Mouse (Mus musculus) heart, embryonic 11.5 days (tissue): ENCODE results near the gene Col17a1. TPM values are rescaled to one million over a fixed set of nuclear protein-coding genes. Genes with fewer than 3 reads are reported as not detected.

Source experiments
- ATAC-seq: fragments of 200-750 bp; cut with Nextera tagmentation; replicated peaks from 2 replicates; pipeline ENCODE4 v1.8.0; 2017; ENCODE audit warnings: moderate library complexity; ENCODE audit not compliant: insufficient number of reproducible peaks, low FRiP score, low TSS enrichment
- H3K27ac ChIP-seq: fragments of 300-500 bp; sonication (generic); 2 replicates; pipeline ENCODE4 v1.5.1; 2014; ENCODE audit warnings: mild to moderate bottlenecking, low read depth, low read length
- H3K27me3 ChIP-seq: fragments of 300-500 bp; sonication (generic); 2 replicates; pipeline ENCODE4 v1.6.1; 2014; ENCODE audit warnings: mild to moderate bottlenecking, low read length, mixed read lengths; ENCODE audit not compliant: control insufficient read depth, insufficient read depth
- H3K36me3 ChIP-seq: fragments of 300-500 bp; sonication (generic); 2 replicates; pipeline ENCODE4 v1.6.1; 2014; ENCODE audit warnings: mild to moderate bottlenecking, low read length, moderate library complexity, mixed read lengths; ENCODE audit not compliant: control insufficient read depth, insufficient read depth
- H3K4me1 ChIP-seq: fragments of 300-500 bp; sonication (generic); 2 replicates; pipeline ENCODE4 v1.6.1; 2014; ENCODE audit warnings: low read length; ENCODE audit not compliant: control insufficient read depth, insufficient read depth
- H3K4me2 ChIP-seq: fragments of 300-500 bp; sonication (generic); 2 replicates; pipeline ENCODE4 v1.6.1; 2014; ENCODE audit warnings: mild to moderate bottlenecking, moderate library complexity
- H3K4me3 ChIP-seq: fragments of 300-500 bp; sonication (generic); 2 replicates; pipeline ENCODE4 v1.5.1; 2014; ENCODE audit warnings: low read depth, low read length
- H3K9ac ChIP-seq: fragments of 300-500 bp; sonication (generic); 2 replicates; pipeline ENCODE4 v1.6.1; 2014; ENCODE audit warnings: mild to moderate bottlenecking, low read depth, low read length, moderate library complexity
- H3K9me3 ChIP-seq: fragments of 300-500 bp; sonication (generic); replicated peaks from 2 replicates; pipeline ENCODE4 v1.6.1; 2016; ENCODE audit warnings: low read length; ENCODE audit not compliant: control insufficient read depth
- WGBS: fragments of 180-500 bp; shearing (Covaris S2); extraction: QIAGEN DNeasy Blood & Tissue Kit; methylation state at CpG from one replicate; pipeline ENCODE4 v1.1.7; 2014; ENCODE audit not compliant: insufficient replicate concordance; 5-methylcytosine and 5-hydroxymethylcytosine counted together
- polyA plus RNA-seq: library from polyadenylated mRNA; unstranded; fragments of >200 nt; fragmentation: Nextera tagmentation; extraction: Ambion mirVana; gene quantifications from 2 replicates; pipeline ENCODE4 v1.2.1, GENCODE M21; 2014

The Col17a1 gene
- polyA plus RNA-seq, 1 experiment from 2014 or later, result 0.44 TPM

DNA sequence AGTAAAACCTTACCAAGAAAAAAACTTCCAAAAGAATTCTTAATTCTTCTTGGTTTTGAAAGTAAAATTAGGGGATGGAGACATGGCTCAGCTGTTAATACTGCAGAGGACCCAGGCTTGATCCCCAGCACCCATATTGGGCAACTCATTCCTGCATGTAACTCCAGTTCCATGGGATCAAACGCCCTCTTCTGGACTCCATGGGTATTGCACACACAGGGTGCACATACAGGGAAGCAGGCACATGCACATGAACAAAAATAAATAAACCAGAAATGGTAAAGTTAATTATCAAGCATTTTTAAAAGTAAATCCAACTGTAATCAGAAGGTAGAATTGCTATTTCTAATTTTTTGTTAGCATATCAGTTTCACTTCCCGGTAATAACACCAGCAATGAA is 24.2 kb upstream of the Col17a1 start:
- Histone ChIP-seq H3K9me3 (0 out of 2 replicates have a peak, but pooled peaks cover 2% of the 10 kb centered on the region), H3K4me3 (no peak overlapping the region), H3K4me2 (no peak overlapping the region), H3K9ac (no peak overlapping the region), H3K27me3 (no peaks in the 10 kb centered on the region), H3K36me3 (no peaks in the 10 kb centered on the region), H3K4me1 (no peaks in the 10 kb centered on the region), H3K27ac (no peak overlapping the region)
- WGBS, result 56% methylated on average over 2 of the region's 2 CpGs
- ATAC-seq, result no peak

DNA sequence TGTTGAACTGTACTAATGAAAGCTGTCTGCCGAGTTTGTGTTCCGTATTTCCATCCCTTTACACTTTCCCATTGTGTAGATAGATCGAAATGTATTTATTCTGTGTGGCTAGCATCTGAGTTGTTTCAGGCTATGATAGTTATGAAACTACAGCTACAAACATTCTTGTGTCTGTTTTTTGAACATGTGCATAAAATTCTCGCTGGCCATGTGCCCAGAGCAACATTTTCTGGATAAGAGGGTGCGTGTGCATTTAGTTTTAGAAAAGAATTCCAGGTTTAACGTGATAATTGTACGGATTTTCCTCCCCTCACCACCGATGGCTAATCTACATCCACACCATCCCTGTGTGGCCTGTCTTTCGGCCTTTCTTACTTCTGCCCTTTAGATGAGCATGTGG is 21.6 kb upstream of the Col17a1 start:
- Histone ChIP-seq H3K9me3 (0 out of 2 replicates have a peak, but pooled peaks cover 2% of the 10 kb centered on the region), H3K27ac (no peak overlapping the region), H3K36me3 (no peaks in the 10 kb centered on the region), H3K9ac (no peak overlapping the region), H3K4me3 (no peak overlapping the region), H3K4me1 (no peaks in the 10 kb centered on the region), H3K27me3 (no peaks in the 10 kb centered on the region), H3K4me2 (no peak overlapping the region)
- 76% methylated on average over 9 of the region's 9 CpGs for WGBS
- no peak for ATAC-seq

DNA sequence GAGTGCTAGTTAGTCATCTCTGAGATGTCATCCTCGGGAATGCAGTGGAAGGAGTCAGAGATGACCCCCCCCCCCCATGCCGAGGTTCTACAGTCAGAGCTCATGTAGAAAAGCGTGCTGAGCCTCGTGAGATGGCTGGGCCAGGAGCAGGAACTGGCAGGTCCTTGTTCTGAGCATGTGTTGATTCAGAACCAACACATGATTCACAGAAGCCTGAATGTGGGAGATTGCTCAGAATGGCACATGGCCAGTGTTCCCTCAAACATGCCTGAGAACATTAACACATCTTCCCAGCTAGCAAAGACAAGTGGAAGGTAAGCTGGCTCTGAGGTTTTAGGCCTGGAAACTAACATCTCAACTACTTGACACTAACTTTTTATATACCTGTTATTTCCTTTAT is 18.5 kb upstream of the Col17a1 start:
- H3K27me3 ChIP-seq, result no peaks in the 10 kb centered on the region
- no peak for ATAC-seq
- no peaks in the 10 kb centered on the region for H3K4me1 ChIP-seq
- H3K36me3 ChIP-seq, result no peaks in the 10 kb centered on the region
- no peak overlapping the region for H3K4me3 ChIP-seq
- no peak overlapping the region for H3K27ac ChIP-seq
- no peak overlapping the region for H3K4me2 ChIP-seq
- WGBS, result 78% methylated on average over 4 of the region's 4 CpGs
- H3K9ac ChIP-seq, result no peak overlapping the region
- no peaks in the 10 kb centered on the region for H3K9me3 ChIP-seq

GRCm38 (mm10) chr19:47705772-47706309 is 13.9 kb upstream of the Col17a1 start:
- ATAC-seq, result no peak
- Histone ChIP-seq H3K9me3 (no peaks in the 10 kb centered on the region), H3K9ac (no peak overlapping the region), H3K27me3 (no peaks in the 10 kb centered on the region), H3K36me3 (no peaks in the 10 kb centered on the region), H3K4me1 (no peaks in the 10 kb centered on the region), H3K4me2 (no peak overlapping the region), H3K27ac (no peak overlapping the region), H3K4me3 (no peak overlapping the region)
- WGBS, result 86% methylated on average over 8 of the region's 8 CpGs

DNA sequence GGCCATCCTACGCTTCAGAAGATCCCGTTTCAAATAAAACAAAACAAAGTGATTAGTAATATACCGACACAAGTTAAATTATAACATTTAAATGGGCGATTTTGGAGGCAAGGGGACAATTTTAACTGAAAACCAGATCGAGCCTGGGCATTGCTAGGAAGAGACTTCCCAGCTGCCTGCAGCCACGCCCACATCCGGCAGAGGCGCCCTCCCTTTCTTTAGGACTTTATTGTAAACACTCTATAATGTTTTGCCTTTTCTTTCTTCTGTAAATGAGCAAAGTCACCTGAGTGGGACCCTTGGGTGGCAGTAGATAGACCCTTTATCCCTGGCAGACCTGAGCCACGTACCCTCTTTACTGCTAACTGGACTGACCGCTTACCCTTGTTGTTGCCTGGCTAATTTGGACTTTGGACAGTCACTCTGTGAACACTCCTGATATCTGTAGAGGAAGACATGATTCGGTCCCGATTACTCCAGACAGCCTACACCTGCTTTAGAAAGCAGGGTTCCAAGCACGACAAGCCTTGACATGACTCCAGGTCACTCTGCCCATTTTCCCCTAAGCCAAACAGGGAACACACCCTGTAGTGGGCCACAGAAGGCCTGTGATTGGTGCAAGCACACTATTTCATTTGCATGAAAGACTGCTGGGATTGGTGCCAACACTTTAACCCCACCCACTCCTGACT is 13.3 kb upstream of the Col17a1 start:
- no peaks in the 10 kb centered on the region for H3K36me3 ChIP-seq
- H3K4me1 ChIP-seq, result no peaks in the 10 kb centered on the region
- no peak overlapping the region for H3K4me2 ChIP-seq
- H3K27me3 ChIP-seq, result no peaks in the 10 kb centered on the region
- no peaks in the 10 kb centered on the region for H3K9me3 ChIP-seq
- no peak for ATAC-seq
- no peak overlapping the region for H3K27ac ChIP-seq
- no peak overlapping the region for H3K9ac ChIP-seq
- H3K4me3 ChIP-seq, result no peak overlapping the region
- WGBS, result 63% methylated on average over 13 of the region's 13 CpGs

- Histone ChIP-seq H3K9me3 (no peaks in the 10 kb centered on the region), H3K4me1 (no peaks in the 10 kb centered on the region), H3K4me3 (no peak overlapping the region), H3K9ac (no peak overlapping the region), H3K27ac (no peak overlapping the region), H3K4me2 (no peak overlapping the region), H3K27me3 (no peaks in the 10 kb centered on the region), H3K36me3 (no peaks in the 10 kb centered on the region)
- WGBS, result 67% methylated on average over 8 of the region's 8 CpGs
- no peak for ATAC-seq
These were observed 8.6 kb upstream of the Col17a1 start for GRCm38 (mm10) chr19:47700509-47700908.

GRCm38 (mm10) chr19:47699743-47700142 is 7.8 kb upstream of the Col17a1 start:
- Histone ChIP-seq H3K9me3 (no peaks in the 10 kb centered on the region), H3K9ac (no peak overlapping the region), H3K27me3 (no peaks in the 10 kb centered on the region), H3K4me2 (no peak overlapping the region), H3K4me3 (no peak overlapping the region), H3K27ac (no peak overlapping the region), H3K4me1 (no peaks in the 10 kb centered on the region), H3K36me3 (no peaks in the 10 kb centered on the region)
- 56% methylated on average over 9 of the region's 9 CpGs for WGBS
- ATAC-seq, result no peak

- Histone ChIP-seq H3K4me3 (no peak overlapping the region), H3K9ac (no peak overlapping the region), H3K4me2 (no peak overlapping the region), H3K4me1 (no peaks in the 10 kb centered on the region), H3K9me3 (no peaks in the 10 kb centered on the region), H3K27ac (no peak overlapping the region), H3K27me3 (no peaks in the 10 kb centered on the region), H3K36me3 (no peaks in the 10 kb centered on the region)
- no peak for ATAC-seq
- 67% methylated on average over 9 of the region's 9 CpGs for WGBS
These were observed 6.4 kb upstream of the Col17a1 start for GRCm38 (mm10) chr19:47698266-47698665.

DNA sequence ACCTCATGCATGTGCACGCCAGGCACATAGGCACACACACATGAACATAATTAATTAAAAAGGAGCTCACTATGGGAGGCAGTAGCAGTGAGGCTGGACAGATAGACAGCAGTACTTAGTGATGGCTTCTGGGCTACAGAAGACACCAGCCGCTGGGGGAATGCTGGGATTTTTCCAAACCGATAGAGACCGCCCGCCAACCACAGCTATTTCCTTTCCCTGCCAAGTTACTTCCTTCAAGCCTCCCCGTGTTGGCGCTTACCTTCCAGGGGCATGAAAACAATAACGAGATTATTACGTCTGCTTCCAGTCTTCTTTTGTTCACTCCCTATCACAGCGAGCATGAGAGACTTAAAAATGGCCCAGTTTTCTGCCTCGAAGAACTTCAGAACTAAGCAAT is 5.2 kb upstream of the Col17a1 start:
- no peaks in the 10 kb centered on the region for H3K9me3 ChIP-seq
- no peak overlapping the region for H3K4me3 ChIP-seq
- no peaks in the 10 kb centered on the region for H3K4me1 ChIP-seq
- no peaks in the 10 kb centered on the region for H3K27me3 ChIP-seq
- WGBS, result 84% methylated on average over 11 of the region's 11 CpGs
- no peak for ATAC-seq
- H3K27ac ChIP-seq, result no peak overlapping the region
- H3K9ac ChIP-seq, result no peak overlapping the region
- no peaks in the 10 kb centered on the region for H3K36me3 ChIP-seq
- H3K4me2 ChIP-seq, result no peak overlapping the region
